Mouse (Mus musculus): ENCODE measurements at regions not wholly inside any gene's neighbourhood (a gene's known extent, or its start where the extent isn't known, plus 50 kb on each side); places are given as distances from the start of the nearest gene placed in this dataset.
"Not testable (repeated sequence)": the region's sequence is repeated elsewhere in the genome, so short reads cannot be mapped to it uniquely, and the experiment has no call there.

GRCm38 (mm10) chr1:12583012-12583411 lies 1169.1 kb downstream of the A830018L16Rik start:
- no peaks in the 10 kb centered on the region for H3K79me3 ChIP-seq (ENCODE audit: low read depth)
- H3K4me3 ChIP-seq (ENCODE audit: insufficient read depth, poor library complexity, severe bottlenecking), result no peak overlapping the region
- TF ChIP-seq CEBPB (IDR thresholded peaks at IDR 0.05; ENCODE audit: low read depth) (no peak), MYOD1 (IDR thresholded peaks at IDR 0.05; ENCODE audit: control insufficient read depth, insufficient read length, low read depth) (no peak), MAX (IDR thresholded peaks at IDR 0.05) (no peak), FOSL1 (IDR thresholded peaks at IDR 0.05; ENCODE audit: insufficient read depth, low read length, poor library complexity, severe bottlenecking) (no peak), CTCF (IDR thresholded peaks at IDR 0.05; ENCODE audit: control insufficient read depth, insufficient read depth, insufficient read length) (no peak), USF1 (IDR thresholded peaks at IDR 0.05; ENCODE audit: low read depth) (no peak), MYOG (IDR thresholded peaks at IDR 0.05; ENCODE audit: control insufficient read depth, extremely low read depth, insufficient read length) (no peak)
- H3K27me3 ChIP-seq (ENCODE audit: control insufficient read depth, insufficient read depth, insufficient read length), result no peaks in the 10 kb centered on the region
- H3ac ChIP-seq (ENCODE audit: control insufficient read depth, insufficient read length, low read depth), result no peak overlapping the region
- H3K36me3 ChIP-seq (ENCODE audit: control insufficient read depth, insufficient read depth), result no peaks in the 10 kb centered on the region
- no peaks in the 10 kb centered on the region for H3K79me2 ChIP-seq (ENCODE audit: control insufficient read depth, insufficient read depth)

- H3K4me3 ChIP-seq (ENCODE audit: insufficient read depth, poor library complexity, severe bottlenecking); H3K79me3 ChIP-seq (ENCODE audit: low read depth); H3K79me2 ChIP-seq (ENCODE audit: control insufficient read depth, insufficient read depth); H3K36me3 ChIP-seq (ENCODE audit: control insufficient read depth, insufficient read depth); H3K27me3 ChIP-seq (ENCODE audit: control insufficient read depth, insufficient read depth, insufficient read length); H3ac ChIP-seq (ENCODE audit: control insufficient read depth, insufficient read length, low read depth): not testable (repeated sequence)
These were observed 1173.1 kb downstream of the A830018L16Rik start for GRCm38 (mm10) chr1:12586981-12587380.

DNA sequence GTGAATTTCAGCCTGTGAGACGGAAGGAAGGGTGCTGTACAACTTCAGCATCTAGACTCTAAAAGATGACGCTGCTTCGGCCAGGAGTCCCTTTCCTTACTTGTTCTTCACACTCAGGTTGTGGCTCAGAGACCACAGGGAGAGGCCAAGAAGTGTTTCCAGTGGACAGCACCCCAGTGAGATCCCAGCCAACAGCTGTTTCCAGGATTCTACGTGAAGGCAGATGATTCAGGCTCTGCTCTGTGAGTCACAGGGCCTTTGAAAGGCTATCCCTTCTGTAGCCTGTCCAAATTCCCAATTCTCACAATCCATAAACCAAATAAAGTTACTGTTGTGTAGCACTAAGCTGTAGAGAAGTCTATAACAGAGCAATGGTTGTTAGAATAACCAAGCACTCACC lies 1198.2 kb downstream of the A830018L16Rik start:
- Histone ChIP-seq H3ac (ENCODE audit: control insufficient read depth, insufficient read length, low read depth) (no peak overlapping the region), H3K79me2 (ENCODE audit: control insufficient read depth, insufficient read depth) (no peaks in the 10 kb centered on the region), H3K4me3 (ENCODE audit: insufficient read depth, poor library complexity, severe bottlenecking) (no peak overlapping the region), H3K27me3 (ENCODE audit: control insufficient read depth, insufficient read depth, insufficient read length) (no peaks in the 10 kb centered on the region), H3K79me3 (ENCODE audit: low read depth) (no peaks in the 10 kb centered on the region), H3K36me3 (ENCODE audit: control insufficient read depth, insufficient read depth) (no peaks in the 10 kb centered on the region)
- TF ChIP-seq MYOD1 (IDR thresholded peaks at IDR 0.05; ENCODE audit: control insufficient read depth, insufficient read length, low read depth) (peak; percentile 95), MYOG (IDR thresholded peaks at IDR 0.05; ENCODE audit: control insufficient read depth, extremely low read depth, insufficient read length) (no peak), MAX (IDR thresholded peaks at IDR 0.05) (no peak), CEBPB (IDR thresholded peaks at IDR 0.05; ENCODE audit: low read depth) (no peak), CTCF (IDR thresholded peaks at IDR 0.05; ENCODE audit: control insufficient read depth, insufficient read depth, insufficient read length) (no peak), USF1 (IDR thresholded peaks at IDR 0.05; ENCODE audit: low read depth) (no peak), FOSL1 (IDR thresholded peaks at IDR 0.05; ENCODE audit: insufficient read depth, low read length, poor library complexity, severe bottlenecking) (peak; percentile 55)

GRCm38 (mm10) chr1:12615303-12615702 lies 1201.4 kb downstream of the A830018L16Rik start:
- H3K36me3 ChIP-seq (ENCODE audit: control insufficient read depth, insufficient read depth), result no peaks in the 10 kb centered on the region
- no peaks in the 10 kb centered on the region for H3K27me3 ChIP-seq (ENCODE audit: control insufficient read depth, insufficient read depth, insufficient read length)
- H3ac ChIP-seq (ENCODE audit: control insufficient read depth, insufficient read length, low read depth), result no peak overlapping the region
- no peak overlapping the region for H3K4me3 ChIP-seq (ENCODE audit: insufficient read depth, poor library complexity, severe bottlenecking)
- no peaks in the 10 kb centered on the region for H3K79me2 ChIP-seq (ENCODE audit: control insufficient read depth, insufficient read depth)
- TF ChIP-seq MYOG (IDR thresholded peaks at IDR 0.05; ENCODE audit: control insufficient read depth, extremely low read depth, insufficient read length) (no peak), MYOD1 (IDR thresholded peaks at IDR 0.05; ENCODE audit: control insufficient read depth, insufficient read length, low read depth) (no peak), USF1 (IDR thresholded peaks at IDR 0.05; ENCODE audit: low read depth) (no peak), CTCF (IDR thresholded peaks at IDR 0.05; ENCODE audit: control insufficient read depth, insufficient read depth, insufficient read length) (no peak), MAX (IDR thresholded peaks at IDR 0.05) (no peak), CEBPB (IDR thresholded peaks at IDR 0.05; ENCODE audit: low read depth) (no peak), FOSL1 (IDR thresholded peaks at IDR 0.05; ENCODE audit: insufficient read depth, low read length, poor library complexity, severe bottlenecking) (no peak)
- H3K79me3 ChIP-seq (ENCODE audit: low read depth), result no peaks in the 10 kb centered on the region

DNA sequence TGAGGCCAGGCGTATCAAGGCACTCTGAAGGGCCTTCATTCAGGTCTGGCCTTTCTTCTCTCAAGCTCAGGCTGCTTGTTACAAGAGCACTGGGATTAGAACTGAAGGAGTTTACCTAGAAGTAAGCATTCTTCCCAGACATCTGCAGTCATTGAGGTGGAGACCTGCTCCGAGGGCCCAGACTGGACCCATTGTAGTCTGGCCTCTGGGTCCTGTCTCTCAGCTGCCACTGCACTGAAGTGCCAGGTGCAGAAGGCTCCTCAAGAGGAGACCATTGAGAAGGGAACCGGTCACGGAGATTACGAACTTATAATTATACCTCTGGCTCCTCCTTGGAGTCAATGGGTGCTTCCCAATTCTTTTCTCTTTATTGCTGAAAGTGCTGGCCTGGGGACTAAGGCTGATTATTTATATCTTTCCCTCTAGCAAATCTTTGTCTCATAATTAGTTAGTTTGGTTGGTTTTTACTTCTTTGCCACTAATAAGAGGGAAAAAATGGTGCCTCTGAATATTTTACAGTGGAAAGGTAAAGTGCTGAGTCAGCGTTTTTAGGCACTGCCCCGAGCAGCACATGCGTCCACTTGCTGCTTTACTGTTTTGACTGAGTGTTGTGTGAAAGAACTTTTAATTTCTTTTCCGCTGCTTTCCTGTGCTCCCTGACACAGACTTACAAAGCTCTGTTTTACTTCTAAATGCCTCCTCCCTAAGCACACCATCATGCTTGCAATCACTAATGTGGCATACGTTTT lies 1202.0 kb downstream of the A830018L16Rik start:
- H3ac ChIP-seq (ENCODE audit: control insufficient read depth, insufficient read length, low read depth), result no peak overlapping the region
- no peak overlapping the region for H3K4me3 ChIP-seq (ENCODE audit: insufficient read depth, poor library complexity, severe bottlenecking)
- no peaks in the 10 kb centered on the region for H3K79me2 ChIP-seq (ENCODE audit: control insufficient read depth, insufficient read depth)
- TF ChIP-seq CTCF (IDR thresholded peaks at IDR 0.05; ENCODE audit: control insufficient read depth, insufficient read depth, insufficient read length), result no peak
- H3K36me3 ChIP-seq (ENCODE audit: control insufficient read depth, insufficient read depth), result no peaks in the 10 kb centered on the region
- no peaks in the 10 kb centered on the region for H3K79me3 ChIP-seq (ENCODE audit: low read depth)
- H3K27me3 ChIP-seq (ENCODE audit: control insufficient read depth, insufficient read depth, insufficient read length), result no peaks in the 10 kb centered on the region

DNA sequence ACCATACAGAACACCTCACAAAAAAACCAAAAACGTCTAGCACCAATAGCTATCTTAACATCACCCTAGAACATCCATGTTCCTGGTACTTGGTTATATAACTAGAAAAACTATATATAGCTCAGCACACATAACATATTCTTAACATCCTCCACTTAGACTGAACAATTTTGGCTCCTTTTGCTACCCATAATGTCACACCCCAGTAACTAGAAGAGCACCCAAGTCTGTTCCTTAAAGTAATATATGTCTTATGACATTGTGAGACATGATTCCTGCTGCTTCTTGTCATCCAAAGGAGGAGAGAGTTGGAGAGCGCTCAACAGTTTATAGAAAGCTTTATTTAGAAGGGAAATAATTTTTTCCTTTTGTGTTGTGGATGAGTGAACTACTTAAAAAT lies 1206.1 kb downstream of the A830018L16Rik start:
- Histone ChIP-seq H3K36me3 (ENCODE audit: control insufficient read depth, insufficient read depth) (no peaks in the 10 kb centered on the region), H3K79me2 (ENCODE audit: control insufficient read depth, insufficient read depth) (no peaks in the 10 kb centered on the region), H3K27me3 (ENCODE audit: control insufficient read depth, insufficient read depth, insufficient read length) (no peaks in the 10 kb centered on the region), H3K79me3 (ENCODE audit: low read depth) (no peaks in the 10 kb centered on the region), H3ac (ENCODE audit: control insufficient read depth, insufficient read length, low read depth) (no peak overlapping the region), H3K4me3 (ENCODE audit: insufficient read depth, poor library complexity, severe bottlenecking) (no peak overlapping the region)
- TF ChIP-seq MAX (IDR thresholded peaks at IDR 0.05) (no peak), FOSL1 (IDR thresholded peaks at IDR 0.05; ENCODE audit: insufficient read depth, low read length, poor library complexity, severe bottlenecking) (no peak), USF1 (IDR thresholded peaks at IDR 0.05; ENCODE audit: low read depth) (no peak), MYOD1 (IDR thresholded peaks at IDR 0.05; ENCODE audit: control insufficient read depth, insufficient read length, low read depth) (no peak), MYOG (IDR thresholded peaks at IDR 0.05; ENCODE audit: control insufficient read depth, extremely low read depth, insufficient read length) (no peak), CEBPB (IDR thresholded peaks at IDR 0.05; ENCODE audit: low read depth) (no peak), CTCF (IDR thresholded peaks at IDR 0.05; ENCODE audit: control insufficient read depth, insufficient read depth, insufficient read length) (no peak)

Measured in C2C12 (cell line).